Comparison of ENCODE assay signal across 14 mouse cellular contexts in genomic region chr9:69249586-69249985, GRCm38 (mm10).
DNase-seq lines count a peak whose midpoint lies in the region.
"Had no signal": no experiment of that assay in that cellular context is flagged by ENCODE, and none has a peak within 500 bp of the region (broad histone marks: within the 10 kb centered on the region; RNA-seq: fewer than 3 reads in every experiment).

No protein-coding gene starts in this region.

- peak; percentile 47 for DNase-seq in cerebellum, adult 11 months
- no peak for DNase-seq in cerebellum, postnatal 4 days (ENCODE audit: low spot score in 2 of 2)
- DNase-seq in brain, adult 2 months (ENCODE audit: low read depth, low spot score), result peak; percentile 69
- peak; percentile 58 for DNase-seq in cerebellum, adult 9-10 months
- DNase-seq in cerebellum, postnatal 36 days, result peak; percentile 34 to 54
- no peak for DNase-seq in heart, postnatal 14 days
- DNase-seq in yolk sac, embryonic 10.5 days (ENCODE audit: low spot score), result no peak
- DNase-seq: adrenal gland, postnatal 10 days; B cell, adult 2 months; forebrain, postnatal 0 days; gastrocnemius, postnatal 36 days; heart, adult 11 months; heart, postnatal 4 days; kidney, adult 8-10 months had no signal

- intact Hi-C loops in heart, postnatal 14 days (cut with DNase I), result no loop called here

Comparison
In these comparisons a context has a peak if more than half of its experiments do, and no peak if none do; other contexts are left out.
1. DNase-seq: peak in cerebellum, adult 11 months (single experiment), brain, adult 2 months (single experiment), cerebellum, adult 9-10 months (single experiment) and cerebellum, postnatal 36 days (2 of 2); none in cerebellum, postnatal 4 days (0 of 2), heart, postnatal 14 days (0 of 2) and yolk sac, embryonic 10.5 days (single experiment).